Mouse (Mus musculus) sigmoid colon, adult 10 weeks (tissue): Measurements from ENCODE around the gene Mettl6. TPM values are rescaled to one million over a fixed set of nuclear protein-coding genes. Genes with fewer than 3 reads are reported as not detected.

ENCODE experiments used
- polyA plus RNA-seq: library from polyadenylated mRNA; stranded (reverse); fragments of 350-450 nt; fragmentation: Illumina TruSeq; extraction: RNeasy Lipid Tissue Mini Kit (QIAGEN cat#74804); gene quantifications from one replicate; pipeline ENCODE4 v1.2.3, GENCODE M21; 2014; ENCODE audit warnings: low read depth, low replicate concordance

Mettl6 gene
- 53.1 TPM for polyA plus RNA-seq

DNA sequence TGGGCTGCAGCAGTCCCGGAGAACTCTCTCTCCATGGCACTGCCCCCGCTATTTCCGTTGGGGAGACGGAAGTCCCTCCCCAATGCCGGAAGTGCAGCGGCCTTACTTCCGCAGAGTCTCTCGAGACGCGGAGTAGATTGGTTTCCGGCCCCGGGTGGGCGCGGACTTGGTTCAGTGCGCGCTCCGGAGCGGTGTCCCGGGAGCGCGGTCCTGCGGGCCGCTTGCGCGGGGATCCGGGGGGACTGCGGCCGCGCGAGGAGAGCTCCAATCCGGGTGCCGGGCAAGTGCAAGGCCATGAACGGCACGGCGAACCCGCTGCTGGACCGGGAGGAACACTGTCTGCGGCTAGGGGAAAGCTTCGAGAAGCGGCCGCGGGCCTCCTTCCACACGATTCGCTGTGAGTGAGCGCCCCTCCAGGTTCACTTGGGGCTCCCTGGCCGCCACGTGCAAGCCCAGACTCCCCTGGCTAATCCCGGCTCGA is at the start of gene Mettl6:
Gene Mettl6, minus strand, starts transcription at position 66 of the 481 bp plus-strand sequence.

DNA sequence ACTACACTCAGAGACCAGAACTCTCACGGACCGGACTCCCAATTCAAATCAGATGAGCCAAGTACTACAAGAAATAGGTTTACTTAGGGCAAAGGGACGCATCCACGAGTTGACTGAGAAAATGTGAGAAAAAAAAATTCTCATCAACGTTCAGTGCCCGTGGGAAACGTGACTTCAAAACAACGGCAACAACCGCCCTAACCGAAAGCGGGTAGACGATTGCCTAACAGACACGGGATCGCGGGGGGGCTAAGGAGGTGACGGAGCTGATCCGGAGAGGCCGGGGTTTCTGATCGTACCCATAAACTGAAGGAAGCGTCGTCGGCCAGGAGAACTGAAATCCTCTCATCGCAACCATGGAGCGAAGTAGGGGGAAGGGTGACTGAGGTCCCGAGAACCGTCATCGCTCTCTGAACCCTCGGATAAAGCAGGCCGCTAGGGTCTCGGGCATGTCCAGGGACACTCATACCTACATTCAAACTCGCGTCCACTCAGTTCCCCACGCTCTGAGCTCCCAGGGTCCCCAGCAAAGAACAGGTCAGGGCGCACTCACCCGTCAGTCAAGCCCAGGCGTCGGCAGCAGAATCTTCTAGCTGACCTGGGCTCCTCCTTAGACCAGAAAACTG is 378 bp downstream of the Mettl6 start, which contains the start of gene Eaf1:
Gene Eaf1, plus strand, starts transcription at position 51 of the 626 bp plus-strand sequence.

DNA sequence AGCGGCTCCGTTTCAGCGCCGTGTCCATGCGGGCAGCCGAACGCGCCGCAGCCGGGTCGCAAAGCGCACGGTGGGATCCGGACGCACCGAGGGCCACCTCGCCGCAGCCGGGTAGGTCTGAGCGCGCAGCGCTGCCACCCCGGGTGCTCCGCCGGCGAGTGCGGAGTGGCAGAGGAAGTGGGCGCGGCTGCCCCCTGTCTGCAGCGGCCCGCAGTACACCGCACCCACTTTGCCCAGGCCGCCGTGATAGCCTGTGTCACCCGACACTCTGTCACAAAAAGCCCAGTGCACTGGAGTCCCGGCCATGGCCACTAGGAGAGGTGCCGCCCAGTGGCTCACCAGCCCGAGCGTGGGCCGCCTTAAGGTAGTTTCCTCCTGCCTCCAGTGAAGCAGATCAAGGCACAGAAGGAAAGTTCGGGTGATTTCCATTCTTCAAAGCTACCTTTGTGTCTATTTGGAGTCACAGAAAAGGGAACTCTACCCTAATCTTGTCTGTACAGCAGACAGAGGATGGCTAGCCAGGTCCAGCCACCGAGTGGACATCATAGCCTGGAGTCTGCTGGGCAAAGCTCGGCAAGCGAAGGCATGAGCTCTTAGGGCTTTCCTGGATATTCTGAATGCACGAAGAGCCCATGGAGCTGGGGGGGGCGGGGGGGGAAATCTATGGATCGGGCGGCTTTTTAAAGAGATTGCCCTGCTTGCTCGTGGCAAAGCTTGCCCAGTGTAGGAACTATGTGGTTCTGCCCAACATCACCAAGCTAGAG is 58.7 kb downstream of the Mettl6 start, which contains the start of gene Sh3bp5:
Gene Sh3bp5, minus strand, starts transcription at position 149 of the 764 bp plus-strand sequence.

Other genes starting within 250 kb of the Mettl6 start
- 9.1 TPM for gene Phf7, start 243.7 kb downstream of the Mettl6 start, polyA plus RNA-seq
- gene Bap1, start 243.6 kb downstream of the Mettl6 start, polyA plus RNA-seq = 4.8 TPM
- not detected for gene Dnah1, start 171.1 kb downstream of the Mettl6 start, polyA plus RNA-seq
- gene Capn7, start 158.4 kb downstream of the Mettl6 start, polyA plus RNA-seq = 157 TPM
- gene Sh3bp5, start 59.0 kb downstream of the Mettl6 start, polyA plus RNA-seq = 25.8 TPM
- 49.8 TPM for gene Eaf1, start 641 bp downstream of the Mettl6 start, polyA plus RNA-seq
- gene Colq, start 96.3 kb upstream of the Mettl6 start, polyA plus RNA-seq = 0.63 TPM
- gene Gm49387, start 145.8 kb upstream of the Mettl6 start, polyA plus RNA-seq = not detected
- gene Btd, start 146.0 kb upstream of the Mettl6 start, polyA plus RNA-seq = 2.1 TPM
- gene Hacl1, start 146.2 kb upstream of the Mettl6 start, polyA plus RNA-seq = 7.9 TPM